Mouse (Mus musculus) ZHBTc4 (cell line): ENCODE measurements around the gene Nr1h2.

ENCODE experiments used
- DNase-seq: peaks from one replicate; pipeline ENCODE4 v3.0.0-alpha.2; 2011; ENCODE audit warnings: low read depth, low spot score

Gene Nr1h2

DNA sequence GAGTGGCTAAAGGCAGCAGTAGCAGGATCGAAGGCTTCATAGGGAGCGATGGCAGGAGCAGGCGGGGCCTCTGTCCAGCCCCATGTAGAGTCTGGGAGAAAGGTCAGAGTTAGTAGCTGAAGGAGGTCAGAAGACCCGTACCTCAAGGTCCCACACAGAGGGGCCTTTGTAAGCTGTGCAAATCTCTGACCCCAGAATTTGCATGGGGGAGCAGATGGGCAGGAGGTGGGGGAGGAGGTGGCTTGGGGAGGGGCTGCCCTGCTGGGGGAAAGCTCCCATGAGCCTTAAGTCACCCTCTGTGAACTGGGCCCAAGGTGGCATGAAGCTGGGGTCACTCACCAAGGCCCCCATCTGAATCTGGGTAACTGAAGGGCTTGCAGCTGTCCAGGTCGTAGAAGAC, 24.2 kb downstream of the Nr1h2 start:
- no peak for DNase-seq

DNA sequence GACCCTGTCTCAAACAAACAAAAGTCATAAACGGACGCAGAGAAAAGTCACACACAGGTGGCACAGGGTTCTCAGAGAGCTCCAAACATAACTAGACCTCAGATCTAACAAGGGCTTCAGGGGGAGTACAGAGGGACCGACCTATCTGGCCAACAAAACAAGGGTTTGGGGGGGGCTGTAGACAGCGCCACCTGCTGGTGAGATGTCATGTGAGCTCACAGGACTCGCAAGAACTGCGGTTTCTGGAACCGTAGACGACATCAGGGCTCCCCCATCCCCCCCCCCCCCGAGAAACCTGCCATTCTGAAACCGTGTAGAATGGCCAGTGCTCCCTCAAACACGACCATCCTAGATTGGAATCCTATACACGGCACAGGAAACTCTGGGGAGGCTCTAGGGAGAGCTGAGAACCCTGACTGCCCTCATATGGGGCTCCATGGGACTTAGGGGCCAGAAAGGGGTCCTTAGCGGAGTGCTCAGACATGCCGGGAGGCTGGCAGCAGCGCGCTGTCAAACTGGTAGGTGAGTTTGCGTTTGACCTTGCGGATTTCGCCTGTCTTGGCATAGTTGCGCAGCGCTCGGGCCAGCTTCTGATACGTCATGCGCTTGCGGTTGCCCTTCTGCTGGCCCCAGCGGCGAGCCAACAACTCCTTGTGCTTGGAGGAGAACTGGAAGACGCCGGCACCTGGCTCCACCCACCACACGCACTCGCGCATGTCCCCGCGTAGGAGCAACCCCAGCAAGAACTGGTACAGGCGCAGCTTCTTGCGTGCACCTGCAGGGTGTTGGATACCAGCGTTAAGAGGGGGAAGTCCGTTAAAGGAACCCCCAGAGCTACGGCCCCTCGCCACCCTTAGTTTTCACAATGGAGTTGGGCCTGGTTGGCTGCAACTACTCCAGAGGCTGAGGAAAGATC, 26.0 kb downstream of the Nr1h2 start:
- peak; percentile 66 for DNase-seq

DNA sequence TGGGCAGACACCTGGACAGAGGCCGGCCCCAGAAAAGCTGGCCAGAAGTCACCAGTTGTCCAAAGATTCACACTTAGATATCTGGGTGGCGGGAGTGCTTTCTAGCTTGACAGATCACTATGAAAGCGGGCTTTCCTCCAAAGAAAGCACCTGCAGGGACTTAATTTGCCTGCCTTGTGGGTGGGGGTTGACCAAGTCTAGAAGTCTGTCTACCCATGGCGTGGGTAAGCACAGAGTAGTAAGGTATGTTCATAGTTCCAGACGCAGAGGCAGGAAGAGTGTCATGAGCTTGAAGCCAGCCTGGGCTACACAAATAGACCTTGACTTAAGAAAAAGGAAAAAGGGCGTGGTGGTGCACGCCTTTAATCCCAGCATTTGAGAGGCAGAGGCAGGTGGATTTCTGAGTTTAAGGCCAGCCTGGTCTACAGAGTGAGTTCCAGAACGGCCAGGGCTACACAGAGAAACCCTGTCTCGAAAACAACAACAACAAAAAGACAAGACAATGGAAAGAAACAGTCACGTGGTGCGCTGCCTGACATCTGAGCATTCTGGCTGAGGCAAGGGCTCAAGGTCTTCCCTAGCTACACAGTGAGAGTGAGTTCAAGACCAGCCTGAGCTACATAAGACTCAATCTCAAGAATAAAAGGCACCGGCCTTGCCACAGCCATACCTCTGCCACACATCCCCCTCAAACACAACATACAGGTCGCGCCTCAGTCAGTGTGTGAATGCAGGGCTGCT, 27.2 kb downstream of the Nr1h2 start:
- DNase-seq, result peak; percentile 44

DNA sequence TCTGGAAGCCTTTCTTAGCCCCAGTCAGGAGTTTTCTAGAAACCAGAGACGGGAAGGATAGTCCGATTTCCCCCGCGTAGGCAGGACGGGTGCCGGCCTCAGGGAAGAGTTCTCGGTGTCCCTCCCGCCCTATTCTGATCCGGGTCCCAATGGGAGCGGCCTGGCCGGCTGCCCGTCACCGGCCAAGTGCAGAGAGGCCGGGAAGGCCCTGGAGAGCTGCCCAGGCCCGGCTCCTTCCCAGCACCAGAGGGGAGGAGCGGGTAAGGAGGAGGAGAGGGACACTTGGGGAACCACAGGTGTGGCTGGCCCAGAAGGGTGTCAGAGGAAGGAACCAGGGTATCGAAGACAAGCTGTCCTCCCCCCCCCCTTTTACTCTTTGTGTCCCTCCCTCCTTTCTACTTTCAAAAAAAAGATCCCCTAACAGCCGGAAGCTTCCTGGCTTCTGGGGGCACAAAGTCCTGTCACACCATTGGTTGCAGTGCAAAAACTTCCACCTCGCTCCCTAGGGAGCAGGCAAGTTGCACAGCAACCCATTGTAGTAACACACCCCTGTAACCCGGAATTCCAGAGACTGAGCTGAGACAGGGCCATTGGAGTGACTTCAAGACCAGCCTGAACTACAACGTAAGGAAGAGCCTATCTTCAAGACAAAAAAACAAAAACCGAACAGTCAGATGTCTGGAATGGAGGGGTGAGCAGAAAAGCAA, 28.5 kb downstream of the Nr1h2 start:
- no peak for DNase-seq

DNA sequence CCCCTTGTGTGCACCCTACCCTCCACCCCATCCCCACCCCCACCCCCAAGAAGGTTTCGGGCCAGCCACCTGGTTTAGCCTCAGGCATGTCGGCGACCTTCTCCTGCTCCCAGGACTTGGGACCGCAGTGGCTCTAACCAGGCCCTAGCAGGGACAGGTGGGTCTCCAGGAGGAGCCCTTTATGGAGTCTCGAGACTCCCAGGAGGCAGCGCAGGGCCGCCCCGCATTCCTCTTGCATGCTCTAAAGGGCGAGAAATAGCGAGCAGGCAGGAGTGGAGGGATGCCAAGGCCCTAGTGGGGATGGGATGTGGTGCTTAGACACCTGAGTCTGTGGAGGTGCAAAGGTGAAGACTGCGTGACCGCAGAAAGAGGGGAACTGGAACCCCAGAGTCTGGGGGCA, 29.2 kb downstream of the Nr1h2 start, which contains the start of gene Mybpc2:
TSS of gene Mybpc2 (minus strand) at position 155 of the 400 bp plus-strand sequence.
- DNase-seq, result peak; percentile 54

DNA sequence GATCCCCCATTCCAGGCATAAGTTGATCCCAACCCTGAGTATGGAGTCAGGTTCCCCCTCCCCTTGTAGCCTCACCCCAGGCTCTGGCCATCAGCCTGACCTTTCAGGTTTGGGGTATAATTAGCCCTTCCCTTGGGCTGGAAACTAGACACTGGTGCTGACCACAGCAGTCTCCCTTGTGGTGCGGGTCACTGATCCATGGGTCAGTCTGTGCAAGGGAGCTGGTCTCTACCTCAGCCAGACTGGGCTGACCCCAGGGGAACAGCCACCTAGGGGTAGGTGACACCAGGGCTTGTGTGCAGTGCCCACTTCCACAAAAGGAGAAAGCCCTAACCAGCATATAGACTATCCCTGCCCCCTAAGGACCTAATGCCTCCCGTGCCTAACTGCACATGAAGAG, 30.7 kb downstream of the Nr1h2 start:
- DNase-seq, result no peak

DNA sequence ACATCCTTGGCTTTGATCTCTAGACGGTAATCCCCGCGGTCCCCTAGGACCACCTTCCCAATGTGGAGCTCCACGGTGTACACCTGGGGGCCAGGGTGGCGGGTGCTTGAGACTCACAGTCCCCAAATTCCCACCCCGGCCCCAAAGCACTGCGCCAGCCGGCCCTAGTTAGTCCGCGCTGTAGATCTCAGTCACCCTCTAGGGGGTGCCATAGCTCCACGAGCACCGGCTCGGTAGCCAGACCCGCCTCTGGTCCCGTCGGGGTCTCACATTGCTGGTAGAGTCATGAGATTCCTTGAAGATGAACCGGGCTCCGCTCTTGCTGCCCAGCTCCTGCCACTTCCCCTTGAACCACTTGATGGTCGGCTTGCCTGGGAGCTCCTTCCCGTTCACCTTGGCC, 32.0 kb downstream of the Nr1h2 start:
- peak; percentile 85 for DNase-seq

DNA sequence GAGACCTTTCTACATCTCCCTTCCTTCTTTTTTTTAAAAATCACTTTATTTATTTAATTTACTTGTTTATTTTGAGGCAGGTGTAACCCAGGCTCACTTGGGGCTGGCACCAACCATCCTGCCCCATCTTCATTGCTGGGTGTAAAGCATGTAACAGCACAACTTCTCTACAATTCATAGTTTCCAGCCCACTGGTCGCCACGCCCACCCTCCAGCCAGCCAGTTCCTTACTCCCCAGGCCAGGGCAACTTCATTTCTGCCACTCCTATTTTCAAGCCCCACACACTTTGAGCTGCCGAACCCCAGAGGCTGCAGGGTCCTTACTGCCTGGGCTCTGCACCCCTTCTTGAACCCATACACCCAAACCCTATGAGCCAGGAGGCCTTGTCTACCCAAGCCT, 32.8 kb downstream of the Nr1h2 start:
- no peak for DNase-seq

DNA sequence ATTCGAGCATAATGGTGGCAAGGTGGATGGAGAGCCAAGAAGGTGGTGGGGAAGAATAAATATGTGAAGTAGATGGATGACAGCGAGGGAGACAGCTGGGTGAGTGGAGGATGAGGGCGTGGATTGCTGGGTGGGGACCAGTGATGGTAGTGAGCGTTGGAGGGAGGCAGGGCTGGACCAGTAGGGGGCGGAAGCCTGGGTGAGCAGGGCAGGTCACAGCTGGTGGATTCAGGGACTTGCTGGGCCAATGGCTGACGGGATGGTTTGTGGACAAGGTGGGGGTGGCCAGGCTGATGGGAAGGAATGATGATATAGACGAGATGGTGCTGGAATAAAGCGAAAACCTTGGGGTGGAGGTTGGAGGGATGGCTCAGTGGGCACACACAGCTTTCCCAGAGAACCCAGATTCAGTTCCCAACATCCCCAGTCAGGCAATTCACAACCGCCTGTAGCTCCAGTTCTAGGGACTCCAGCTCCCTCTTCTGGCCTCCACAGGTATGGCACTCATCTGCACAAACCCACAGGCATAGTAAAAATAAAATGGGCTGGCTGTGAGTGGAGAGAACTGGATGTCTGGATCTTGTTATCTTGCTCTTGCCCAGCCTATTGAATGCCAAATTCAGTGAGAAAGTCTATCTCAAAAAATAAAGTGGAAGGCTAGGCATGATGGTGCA, 34.4 kb downstream of the Nr1h2 start:
- peak; percentile 85 for DNase-seq

DNA sequence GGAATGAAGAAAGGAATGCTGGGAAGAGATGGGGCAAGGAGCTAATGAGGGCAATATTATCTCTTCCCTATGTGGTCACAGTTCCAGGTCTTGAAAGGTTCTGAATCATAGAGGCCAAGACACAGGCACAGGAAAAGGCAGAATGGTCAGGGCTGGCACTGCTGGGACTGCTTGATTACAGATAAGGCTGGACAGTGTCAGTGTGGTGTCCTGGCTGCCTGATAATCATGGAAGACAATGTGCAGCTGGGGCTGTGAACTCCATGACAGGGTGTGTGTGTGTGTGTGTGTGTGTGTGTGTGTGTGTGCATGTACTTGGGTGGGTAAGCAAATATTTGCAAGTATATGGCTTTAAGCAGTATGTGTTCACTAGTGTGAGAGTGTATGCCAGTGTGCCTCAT, 46.3 kb downstream of the Nr1h2 start:
- DNase-seq, result no peak

DNA sequence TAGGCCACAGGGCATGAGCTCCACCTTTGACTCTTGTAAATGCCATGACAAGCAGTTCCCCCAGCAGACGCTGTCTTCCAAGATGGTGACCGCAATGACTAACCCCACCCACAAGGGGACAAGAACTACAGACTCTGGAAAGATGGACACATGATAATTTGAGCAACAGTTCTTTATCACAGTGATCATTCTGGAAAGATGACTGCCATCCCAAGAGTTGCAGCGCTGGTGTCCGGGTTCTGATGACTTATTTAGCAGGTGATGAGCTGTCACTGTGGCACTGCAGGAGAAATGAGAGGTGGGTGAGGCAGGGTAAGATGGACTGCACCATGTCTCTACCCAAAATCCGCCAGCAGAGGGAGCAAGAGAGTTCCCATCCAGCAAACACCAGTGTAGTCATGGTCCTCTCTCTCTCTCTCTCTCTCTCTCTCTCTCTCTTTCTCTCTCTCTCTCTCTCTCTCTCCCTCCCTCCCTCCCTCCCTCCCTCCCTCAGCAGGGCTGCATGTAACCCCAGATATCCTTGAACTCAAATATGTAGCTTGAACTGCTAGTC, 52.1 kb downstream of the Nr1h2 start:
- peak; percentile 80 for DNase-seq

DNA sequence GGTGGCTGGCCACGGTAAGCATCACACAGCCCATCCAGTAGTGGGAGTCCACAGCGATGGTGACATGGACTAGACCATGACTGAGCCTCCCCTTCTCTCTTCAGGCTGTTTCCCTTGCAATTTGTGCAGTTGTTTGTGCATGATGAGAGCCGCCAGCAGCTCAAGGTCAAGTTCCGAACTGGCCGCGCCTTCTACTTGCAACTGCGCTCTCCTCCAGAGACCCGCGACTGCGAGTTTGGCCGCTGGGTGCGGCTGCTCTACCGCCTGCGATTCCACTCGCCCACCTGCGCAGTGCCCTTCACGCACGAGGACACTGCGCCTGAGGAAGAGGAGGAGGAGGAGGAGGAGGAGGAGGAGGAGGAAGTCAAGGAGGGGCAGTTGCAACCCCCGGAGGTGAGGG, 53.7 kb downstream of the Nr1h2 start:
- peak; percentile 60 for DNase-seq
